Mouse (Mus musculus): ENCODE results near the gene Cwc27. TPM values are rescaled to one million over a fixed set of nuclear protein-coding genes. Genes with fewer than 3 reads are reported as not detected.

Gene Cwc27
- 22.4 and 24.2 TPM in 2 replicates for polyA plus RNA-seq (2015; fragmentation: Nextera tagmentation; extraction: Ambion mirVana)

DNA sequence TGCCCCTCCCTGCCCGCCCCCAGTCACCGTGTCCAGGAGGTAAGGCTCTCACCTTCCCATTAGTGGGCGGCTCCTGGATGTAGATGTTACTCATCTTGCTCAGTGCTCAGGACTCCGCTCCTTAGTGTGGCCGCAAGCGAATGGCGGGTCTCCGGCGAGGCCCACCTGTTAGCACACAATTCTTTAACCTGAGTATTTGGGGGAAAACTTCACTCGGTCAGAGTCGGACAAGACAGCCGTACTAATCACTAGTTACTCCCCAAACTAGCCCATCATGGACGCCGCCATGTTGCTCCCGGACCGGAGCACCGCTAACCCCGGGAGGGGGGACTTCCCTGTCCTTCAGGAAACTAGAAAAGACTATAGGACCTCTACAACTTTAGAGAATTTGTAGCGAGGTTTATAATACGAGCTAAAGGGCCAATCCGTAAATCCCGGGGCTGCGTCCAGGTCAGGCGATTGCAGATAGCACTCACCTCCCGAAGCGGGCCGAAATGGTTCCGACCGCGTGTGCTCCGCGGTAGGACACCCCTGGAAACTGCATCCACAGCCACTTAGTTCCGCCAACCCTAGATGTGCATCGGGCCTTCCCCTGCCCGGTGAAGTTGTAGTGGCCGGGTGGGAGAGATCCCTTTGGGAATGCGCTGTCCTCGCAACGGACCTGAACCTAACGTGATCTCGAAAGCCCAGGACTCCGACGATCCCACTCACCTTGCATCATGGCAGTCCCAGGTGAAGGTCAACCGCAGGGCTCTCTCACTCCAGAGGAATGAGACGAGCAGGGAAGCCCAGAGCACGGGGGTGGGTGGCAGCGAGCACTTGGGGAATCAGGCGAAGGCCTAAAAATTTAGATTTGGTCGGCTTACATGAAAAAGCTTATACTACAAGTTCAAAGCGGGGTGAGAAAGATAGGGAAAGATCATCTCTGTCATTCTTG, at the start of gene Cwc27:
Gene Cwc27 (minus strand): TSS at position 508 of the 937 bp plus-strand sequence.
- peak within 1 kb of the TSS; percentile 74 for H3K4me3 ChIP-seq (ENCODE audit: low read length)
- peaks cover 16% of the 10 kb centered on the region for H3K4me1 ChIP-seq (ENCODE audit: control insufficient read depth, insufficient read depth, low read depth, low read length)
- H3K27ac ChIP-seq (ENCODE audit: low read depth, low read length): peak within 1 kb of the TSS; percentile 84
- under 1% methylated on average over 50 of the region's 50 CpGs for WGBS
- no peaks in the 10 kb centered on the region for H3K27me3 ChIP-seq (replicated peaks; ENCODE audit: control insufficient read depth, insufficient read depth, low read length)
- ATAC-seq: peak; percentile 98
- peak within 1 kb of the TSS; percentile 89 for H3K9ac ChIP-seq (ENCODE audit: low read depth, low read length)
- no peaks in the 10 kb centered on the region for H3K9me3 ChIP-seq (ENCODE audit: control insufficient read depth, low read length)
- peak within 1 kb of the TSS; percentile 54 for H3K4me2 ChIP-seq (ENCODE audit: low read length)
- no peaks in the 10 kb centered on the region for H3K36me3 ChIP-seq (ENCODE audit: control insufficient read depth, insufficient read depth, low read length)

DNA sequence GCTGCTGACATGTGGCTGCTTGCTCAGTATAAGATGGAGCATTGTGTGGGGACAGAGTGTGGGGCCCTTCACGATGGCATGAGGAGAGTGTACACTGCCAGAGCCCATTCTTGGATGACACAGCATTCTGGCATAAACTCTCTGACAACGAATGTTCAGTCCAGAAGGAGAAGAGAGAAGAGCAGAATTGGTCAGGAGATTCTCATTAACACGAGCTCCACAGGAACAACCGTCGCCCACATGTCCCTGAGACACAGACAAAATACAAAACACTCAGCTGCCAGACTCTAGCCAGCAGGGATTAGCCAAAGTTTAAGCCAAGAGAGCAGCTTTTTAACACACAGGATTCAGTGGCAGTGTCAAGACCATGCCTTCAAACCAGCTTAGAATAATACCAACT, 49.8 kb upstream of the Cwc27 start:
- ATAC-seq: no peak
- no peaks in the 10 kb centered on the region for H3K9me3 ChIP-seq (ENCODE audit: control insufficient read depth, low read length)
- H3K4me3 ChIP-seq (ENCODE audit: low read length): no peak overlapping the region
- H3K4me2 ChIP-seq (ENCODE audit: low read length): no peak overlapping the region
- no peaks in the 10 kb centered on the region for H3K36me3 ChIP-seq (ENCODE audit: control insufficient read depth, insufficient read depth, low read length)
- H3K4me1 ChIP-seq (ENCODE audit: control insufficient read depth, insufficient read depth, low read depth, low read length): no peaks in the 10 kb centered on the region
- no peak overlapping the region for H3K27ac ChIP-seq (ENCODE audit: low read depth, low read length)
- H3K9ac ChIP-seq (ENCODE audit: low read depth, low read length): no peak overlapping the region
- WGBS: 81% methylated on average over 5 of the region's 5 CpGs
- no peaks in the 10 kb centered on the region for H3K27me3 ChIP-seq (replicated peaks; ENCODE audit: control insufficient read depth, insufficient read depth, low read length)

DNA sequence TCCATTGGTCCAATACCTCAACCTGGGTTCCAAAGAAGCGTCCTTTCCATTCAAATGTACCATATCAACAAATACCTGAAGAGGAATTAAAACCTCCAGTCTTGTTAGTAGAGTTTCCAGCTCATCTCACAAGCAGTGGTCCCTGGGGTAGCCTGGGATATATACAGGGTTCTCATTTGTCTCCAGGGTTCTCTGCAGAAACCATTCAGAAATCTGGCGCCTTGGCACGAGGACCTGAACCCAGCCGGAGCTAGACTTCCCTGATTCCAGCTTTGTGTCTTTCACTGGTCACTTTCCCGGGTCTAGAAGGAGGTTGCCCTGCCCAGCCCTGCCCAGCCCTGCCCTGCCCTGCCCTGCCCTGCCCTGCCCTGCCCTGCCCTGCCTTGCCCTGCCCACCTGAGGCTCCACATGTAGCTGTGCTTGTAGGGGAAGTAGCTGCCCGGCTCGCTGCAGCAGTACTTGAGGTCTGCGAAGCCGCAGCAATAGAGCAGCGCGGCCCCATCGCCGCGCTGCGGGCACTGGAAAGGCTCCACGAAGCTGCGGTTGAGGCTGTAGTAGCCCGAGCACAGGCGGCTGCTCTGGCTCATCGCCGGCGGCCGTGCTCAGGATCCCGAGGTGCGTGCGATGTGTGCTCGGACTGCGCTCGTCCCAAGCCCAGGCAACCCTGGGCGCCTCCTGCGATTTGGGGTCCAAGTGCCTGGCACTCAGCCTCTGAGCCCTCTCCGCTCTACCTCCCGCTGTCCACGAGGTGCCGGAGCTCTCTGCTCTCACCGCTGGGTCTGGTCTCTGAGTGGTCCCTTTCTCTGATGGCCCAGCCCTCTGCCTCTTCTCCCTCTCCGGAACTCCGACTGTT, 46.4 kb upstream of the Cwc27 start, which contains the start of gene Shisal2b:
Gene Shisal2b (minus strand): TSS at position 767 of the 853 bp plus-strand sequence.
- H3K4me1 ChIP-seq (ENCODE audit: control insufficient read depth, insufficient read depth, low read depth, low read length): no peaks in the 10 kb centered on the region
- peak within 1 kb of the TSS; percentile 99 for H3K4me2 ChIP-seq (ENCODE audit: low read length)
- H3K9me3 ChIP-seq (ENCODE audit: control insufficient read depth, low read length): peaks cover 5% of the 10 kb centered on the region; the same call in 1 of the 2 replicates
- WGBS: 2% methylated on average over 38 of the region's 38 CpGs
- peak within 1 kb of the TSS; percentile 58 for H3K4me3 ChIP-seq (ENCODE audit: low read length)
- no peak within 1 kb of the TSS for H3K27ac ChIP-seq (ENCODE audit: low read depth, low read length)
- H3K36me3 ChIP-seq (ENCODE audit: control insufficient read depth, insufficient read depth, low read length): no peaks in the 10 kb centered on the region
- peak; percentile 94 for ATAC-seq
- no peaks in the 10 kb centered on the region for H3K27me3 ChIP-seq (replicated peaks; ENCODE audit: control insufficient read depth, insufficient read depth, low read length)
- peak within 1 kb of the TSS; percentile 74 for H3K9ac ChIP-seq (ENCODE audit: low read depth, low read length)

DNA sequence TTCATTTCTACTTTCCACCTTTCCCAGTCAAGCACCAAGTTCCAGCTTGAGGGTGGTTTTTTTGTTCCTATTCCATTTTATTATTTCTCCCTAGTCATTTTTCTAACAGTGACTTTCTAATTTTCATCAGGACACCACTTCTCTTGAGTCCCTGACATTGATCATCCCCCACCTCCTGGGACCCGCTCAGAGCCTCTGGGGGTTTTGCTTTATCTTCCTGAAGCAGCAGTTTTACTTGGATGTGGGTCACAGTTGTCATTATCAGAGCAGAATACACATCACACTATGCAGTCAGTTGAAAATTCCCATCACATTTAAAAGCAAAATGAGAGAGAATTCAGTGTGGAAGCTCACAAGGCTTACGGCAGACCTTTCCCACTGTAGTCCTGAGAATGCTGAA, 36.7 kb upstream of the Cwc27 start:
- ATAC-seq: no peak

DNA sequence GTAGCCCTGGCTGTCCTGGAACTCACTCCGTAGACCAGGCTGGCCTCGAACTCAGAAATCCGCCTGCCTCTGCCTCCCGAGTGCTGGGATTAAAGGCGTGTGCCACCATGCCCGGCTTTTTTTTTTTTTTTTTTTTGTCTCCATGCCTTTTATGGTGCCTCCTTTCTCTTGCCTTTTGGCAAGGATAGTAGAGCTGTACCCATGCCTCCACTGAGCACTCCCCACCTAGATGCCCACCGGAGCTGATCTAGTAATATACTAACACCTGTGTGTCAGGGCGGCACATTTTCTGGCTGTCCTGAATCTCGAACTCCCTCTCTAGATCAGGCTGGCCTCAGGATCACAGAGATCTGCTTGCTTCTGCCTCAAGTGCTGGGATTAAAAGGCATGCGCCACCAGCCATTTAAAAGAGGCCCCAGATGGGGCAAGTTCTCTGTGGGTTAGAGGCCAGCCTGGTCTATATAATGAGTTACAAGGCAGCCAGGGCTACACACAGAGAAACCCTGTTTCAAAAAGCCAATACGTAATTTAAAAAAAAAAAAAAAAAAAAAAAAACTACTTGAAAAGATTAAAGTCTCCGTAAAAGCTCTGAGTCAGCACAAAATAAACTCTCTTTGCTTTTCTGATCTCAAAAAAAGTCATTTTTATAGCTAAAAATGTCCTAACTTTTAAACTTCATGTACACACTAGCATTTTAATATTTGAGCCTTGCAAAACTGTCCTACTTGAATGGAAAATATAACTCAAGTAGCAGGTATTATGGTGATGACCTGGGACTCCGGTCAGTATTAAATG, 26.6 kb upstream of the Cwc27 start:
- Histone ChIP-seq H3K4me2 (ENCODE audit: low read length) (no peak overlapping the region), H3K9ac (ENCODE audit: low read depth, low read length) (no peak overlapping the region), H3K9me3 (ENCODE audit: control insufficient read depth, low read length) (no peaks in the 10 kb centered on the region), H3K36me3 (ENCODE audit: control insufficient read depth, insufficient read depth, low read length) (0 out of 2 replicates have a peak, but pooled peaks cover 3% of the 10 kb centered on the region), H3K4me3 (ENCODE audit: low read length) (no peak overlapping the region), H3K27me3 (replicated peaks; ENCODE audit: control insufficient read depth, insufficient read depth, low read length) (no peaks in the 10 kb centered on the region), H3K27ac (ENCODE audit: low read depth, low read length) (no peak overlapping the region), H3K4me1 (ENCODE audit: control insufficient read depth, insufficient read depth, low read depth, low read length) (no peaks in the 10 kb centered on the region)
- ATAC-seq: no peak
- WGBS: 93% methylated on average over 13 of the region's 13 CpGs

More for the DNA sequence above, 36.7 kb upstream of the Cwc27 start:
- no peak overlapping the region for H3K27ac ChIP-seq (ENCODE audit: low read depth, low read length)
- H3K36me3 ChIP-seq (ENCODE audit: control insufficient read depth, insufficient read depth, low read length): no peaks in the 10 kb centered on the region
- no peak overlapping the region for H3K4me2 ChIP-seq (ENCODE audit: low read length)
- H3K9ac ChIP-seq (ENCODE audit: low read depth, low read length): no peak overlapping the region
- no peaks in the 10 kb centered on the region for H3K9me3 ChIP-seq (ENCODE audit: control insufficient read depth, low read length)
- H3K27me3 ChIP-seq (replicated peaks; ENCODE audit: control insufficient read depth, insufficient read depth, low read length): no peaks in the 10 kb centered on the region
- H3K4me1 ChIP-seq (ENCODE audit: control insufficient read depth, insufficient read depth, low read depth, low read length): no peaks in the 10 kb centered on the region
- WGBS: 75% methylated on average over 2 of the region's 2 CpGs
- H3K4me3 ChIP-seq (ENCODE audit: low read length): no peak overlapping the region

DNA sequence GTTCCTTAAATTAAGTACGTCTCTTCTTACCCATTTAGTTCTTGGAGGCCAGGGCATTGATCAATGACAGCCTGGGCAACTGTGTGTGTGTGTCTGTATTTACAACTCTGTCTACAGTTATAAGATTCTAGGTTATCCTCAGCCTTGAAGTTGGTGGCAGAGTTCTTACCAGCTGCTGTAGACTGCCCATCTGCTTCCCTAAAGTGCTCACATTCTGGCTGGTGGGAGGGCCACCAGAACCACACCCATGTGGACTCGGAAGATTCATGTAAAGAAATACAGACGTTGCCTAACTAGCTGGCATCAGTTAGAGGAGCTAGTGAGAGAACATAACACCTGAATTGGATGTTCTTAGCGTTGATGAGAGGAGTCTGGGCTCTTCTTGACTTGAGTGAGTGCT, 25.0 kb upstream of the Cwc27 start:
- no peaks in the 10 kb centered on the region for H3K27me3 ChIP-seq (replicated peaks; ENCODE audit: control insufficient read depth, insufficient read depth, low read length)
- H3K9me3 ChIP-seq (ENCODE audit: control insufficient read depth, low read length): no peaks in the 10 kb centered on the region
- H3K27ac ChIP-seq (ENCODE audit: low read depth, low read length): no peak overlapping the region
- WGBS: 80% methylated on average over 4 of the region's 4 CpGs
- no peak overlapping the region for H3K4me3 ChIP-seq (ENCODE audit: low read length)
- no peaks in the 10 kb centered on the region for H3K4me1 ChIP-seq (ENCODE audit: control insufficient read depth, insufficient read depth, low read depth, low read length)
- H3K4me2 ChIP-seq (ENCODE audit: low read length): no peak overlapping the region
- ATAC-seq: no peak
- 0 out of 2 replicates have a peak, but pooled peaks cover 3% of the 10 kb centered on the region for H3K36me3 ChIP-seq (ENCODE audit: control insufficient read depth, insufficient read depth, low read length)
- no peak overlapping the region for H3K9ac ChIP-seq (ENCODE audit: low read depth, low read length)

DNA sequence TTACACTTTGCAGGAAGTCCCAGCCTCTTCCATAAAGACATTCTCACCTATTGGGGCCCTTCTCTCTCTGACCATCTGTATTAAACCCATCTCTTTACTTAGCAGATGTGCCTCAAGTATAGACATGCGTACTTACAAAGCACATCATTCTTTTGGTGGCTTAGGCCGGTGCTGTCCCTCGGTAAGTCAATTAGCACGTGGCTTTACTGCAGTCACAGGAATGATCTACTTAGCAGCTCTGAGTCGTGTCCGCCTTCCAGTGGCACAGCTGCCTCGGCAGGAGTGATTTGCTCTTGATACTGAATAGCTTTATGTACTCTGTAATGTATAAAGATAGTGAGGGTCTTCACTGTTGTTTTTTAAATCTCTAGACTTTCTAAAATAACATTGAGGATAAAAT, 20.7 kb upstream of the Cwc27 start:
- Histone ChIP-seq H3K4me1 (ENCODE audit: control insufficient read depth, insufficient read depth, low read depth, low read length) (no peaks in the 10 kb centered on the region), H3K27ac (ENCODE audit: low read depth, low read length) (no peak overlapping the region), H3K9me3 (ENCODE audit: control insufficient read depth, low read length) (no peaks in the 10 kb centered on the region), H3K4me2 (ENCODE audit: low read length) (no peak overlapping the region), H3K4me3 (ENCODE audit: low read length) (no peak overlapping the region), H3K27me3 (replicated peaks; ENCODE audit: control insufficient read depth, insufficient read depth, low read length) (no peaks in the 10 kb centered on the region), H3K9ac (ENCODE audit: low read depth, low read length) (no peak overlapping the region), H3K36me3 (ENCODE audit: control insufficient read depth, insufficient read depth, low read length) (peaks cover 12% of the 10 kb centered on the region)
- 77% methylated on average over 7 of the region's 7 CpGs for WGBS
- no peak for ATAC-seq

DNA sequence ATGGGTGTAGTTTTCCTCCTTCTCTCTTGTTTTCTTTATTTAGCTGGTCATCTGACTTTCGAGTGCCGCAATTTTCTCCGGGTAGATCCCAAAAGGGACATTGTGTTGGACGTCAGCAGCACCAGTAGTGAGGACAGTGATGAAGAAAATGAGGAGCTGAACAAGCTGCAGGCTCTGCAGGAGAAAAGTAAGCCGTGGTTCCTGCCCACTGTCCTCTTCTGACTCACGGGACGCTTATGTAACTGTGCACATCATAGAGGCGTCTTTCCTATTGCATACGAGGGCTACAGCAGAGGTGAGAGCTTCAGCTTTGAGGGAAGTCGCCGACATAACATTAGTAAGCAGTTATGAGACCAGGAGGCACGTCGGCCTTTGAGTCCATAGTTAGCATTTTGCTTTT, 15.9 kb upstream of the Cwc27 start:
- no peak overlapping the region for H3K4me3 ChIP-seq (ENCODE audit: low read length)
- H3K36me3 ChIP-seq (ENCODE audit: control insufficient read depth, insufficient read depth, low read length): peaks cover 19% of the 10 kb centered on the region
- ATAC-seq: no peak
- H3K27ac ChIP-seq (ENCODE audit: low read depth, low read length): no peak overlapping the region
- no peaks in the 10 kb centered on the region for H3K27me3 ChIP-seq (replicated peaks; ENCODE audit: control insufficient read depth, insufficient read depth, low read length)
- no peak overlapping the region for H3K4me2 ChIP-seq (ENCODE audit: low read length)
- H3K9me3 ChIP-seq (ENCODE audit: control insufficient read depth, low read length): no peaks in the 10 kb centered on the region
- WGBS: 96% methylated on average over 13 of the region's 13 CpGs
- no peaks in the 10 kb centered on the region for H3K4me1 ChIP-seq (ENCODE audit: control insufficient read depth, insufficient read depth, low read depth, low read length)
- H3K9ac ChIP-seq (ENCODE audit: low read depth, low read length): no peak overlapping the region

Measured in hindbrain, embryonic 16.5 days (tissue).